In genomic region chr14:29807881-29808280, GRCm38 (mm10) we compare ENCODE assay signal across 29 mouse cellular contexts.
A peak's percentile ranks its signal among the peaks of the same experiment; 100 is the strongest.
DNase-seq lines count a peak whose midpoint lies in the region; ATAC-seq lines count a peak whose summit lies in the region.
"Had no signal": no experiment of that assay in that cellular context is flagged by ENCODE, and none has a peak within 500 bp of the region (broad histone marks: within the 10 kb centered on the region; RNA-seq: fewer than 3 reads in every experiment).

No protein-coding gene starts in this region.

- no peak for ATAC-seq in midbrain, embryonic 14.5 days (ENCODE audit: low FRiP score, low TSS enrichment)
- ATAC-seq in forebrain, embryonic 14.5 days = no peak
- ATAC-seq in cerebellum, adult (ENCODE audit: insufficient number of reproducible peaks, low FRiP score, low TSS enrichment) = no peak
- ATAC-seq: intestine, embryonic 15.5 days had no signal

- no peaks in the 10 kb centered on the region for H3K27me3 ChIP-seq in midbrain, embryonic 14.5 days (ENCODE audit: control insufficient read depth, insufficient read depth, low read length)
- H3K27me3 ChIP-seq in midbrain, embryonic 10.5 days (ENCODE audit: low read depth, poor library complexity, severe bottlenecking) = no peaks in the 10 kb centered on the region
- H3K27me3 ChIP-seq in forebrain, embryonic 10.5 days (ENCODE audit: poor library complexity, severe bottlenecking) = no peaks in the 10 kb centered on the region; the same call in 1 of the 2 replicates
- H3K27me3 ChIP-seq in forebrain, embryonic 14.5 days (replicated peaks; ENCODE audit: control insufficient read depth, insufficient read depth, low read length) = no peaks in the 10 kb centered on the region
- H3K27me3 ChIP-seq: embryonic facial prominence, embryonic 15.5 days; hindbrain, embryonic 15.5 days; intestine, embryonic 15.5 days; limb, embryonic 15.5 days; neural tube, embryonic 12.5 days had no signal

- no peak overlapping the region for H3K9ac ChIP-seq in midbrain, embryonic 14.5 days (replicated peaks; ENCODE audit: low read length)
- no peak overlapping the region for H3K9ac ChIP-seq in forebrain, embryonic 14.5 days (ENCODE audit: low read length)
- H3K9ac ChIP-seq: embryonic facial prominence, embryonic 15.5 days; hindbrain, embryonic 15.5 days; intestine, embryonic 15.5 days; limb, embryonic 15.5 days; liver, embryonic 14.5 days; neural tube, embryonic 12.5 days had no signal

- no peaks in the 10 kb centered on the region for H3K36me3 ChIP-seq in midbrain, embryonic 14.5 days (ENCODE audit: control insufficient read depth, insufficient read depth, low read length)
- H3K36me3 ChIP-seq in midbrain, embryonic 10.5 days = no peaks in the 10 kb centered on the region
- H3K36me3 ChIP-seq in forebrain, embryonic 10.5 days (replicated peaks) = no peaks in the 10 kb centered on the region
- no peaks in the 10 kb centered on the region for H3K36me3 ChIP-seq in forebrain, embryonic 14.5 days (ENCODE audit: control insufficient read depth, insufficient read depth, low read length)
- H3K36me3 ChIP-seq: embryonic facial prominence, embryonic 15.5 days; hindbrain, embryonic 10.5 days; hindbrain, embryonic 15.5 days; intestine, embryonic 15.5 days; limb, embryonic 10.5 days; limb, embryonic 15.5 days; neural tube, embryonic 12.5 days had no signal

- DNase-seq in midbrain, embryonic 14.5 days = peak; percentile 36
- no peak for DNase-seq in midbrain, embryonic 10.5 days (ENCODE audit: low spot score)
- DNase-seq in forebrain, embryonic 10.5 days (ENCODE audit: extremely low spot score, low spot score) = peak; percentile 29
- peak; percentile 54 for DNase-seq in forebrain, embryonic 14.5 days (ENCODE audit: low spot score)
- DNase-seq in testis, postnatal 14 days (ENCODE audit: low spot score) = no peak
- DNase-seq: adrenal gland, adult 8-10 months; B cell, adult 2 months; cerebellum, adult 11 months; cerebellum, adult 9-11 months; gastrocnemius, adult 2 months; gastrocnemius, postnatal 36 days; heart, adult 2 months; heart, postnatal 14 days; kidney, adult 2 months; kidney, postnatal 36 days; layer of hippocampus, postnatal 36 days; lung, adult 2 months; lung, postnatal 10 days had no signal

- peaks cover 4% of the 10 kb centered on the region; the same call in 1 of the 2 replicates for H3K9me3 ChIP-seq in midbrain, embryonic 14.5 days (ENCODE audit: control insufficient read depth, low read length)
- H3K9me3 ChIP-seq in midbrain, embryonic 10.5 days (replicated peaks) = no peaks in the 10 kb centered on the region
- no peaks in the 10 kb centered on the region for H3K9me3 ChIP-seq in forebrain, embryonic 10.5 days
- no peaks in the 10 kb centered on the region for H3K9me3 ChIP-seq in forebrain, embryonic 14.5 days (replicated peaks; ENCODE audit: control insufficient read depth, low read length)
- H3K9me3 ChIP-seq: embryonic facial prominence, embryonic 15.5 days; hindbrain, embryonic 10.5 days; hindbrain, embryonic 15.5 days; intestine, embryonic 15.5 days; limb, embryonic 10.5 days; limb, embryonic 15.5 days; neural tube, embryonic 12.5 days had no signal

- no peaks in the 10 kb centered on the region for H3K4me1 ChIP-seq in midbrain, embryonic 14.5 days (ENCODE audit: control insufficient read depth, insufficient read depth, low read length)
- peaks cover 7% of the 10 kb centered on the region; the same call in 1 of the 2 replicates for H3K4me1 ChIP-seq in midbrain, embryonic 10.5 days
- H3K4me1 ChIP-seq in forebrain, embryonic 10.5 days = peaks cover 7% of the 10 kb centered on the region; the same call in 1 of the 2 replicates
- H3K4me1 ChIP-seq in forebrain, embryonic 14.5 days (ENCODE audit: control insufficient read depth, insufficient read depth, low read length) = no peaks in the 10 kb centered on the region
- H3K4me1 ChIP-seq: embryonic facial prominence, embryonic 15.5 days; hindbrain, embryonic 15.5 days; intestine, embryonic 15.5 days; limb, embryonic 10.5 days; limb, embryonic 15.5 days; neural tube, embryonic 12.5 days had no signal

- no peak overlapping the region for H3K27ac ChIP-seq in midbrain, embryonic 14.5 days (replicated peaks; ENCODE audit: low read depth, low read length)
- H3K27ac ChIP-seq in midbrain, embryonic 10.5 days (replicated peaks) = no peak overlapping the region
- H3K27ac ChIP-seq in forebrain, embryonic 10.5 days = 0 out of 2 replicates have a peak overlapping the region, but pooled peaks have one; percentile 31
- no peak overlapping the region for H3K27ac ChIP-seq in forebrain, embryonic 14.5 days (ENCODE audit: low read depth, low read length)
- H3K27ac ChIP-seq: embryonic facial prominence, embryonic 15.5 days; gastrocnemius, adult 2 months; heart, adult 2 months; hindbrain, embryonic 10.5 days; hindbrain, embryonic 15.5 days; intestine, embryonic 15.5 days; limb, embryonic 10.5 days; limb, embryonic 15.5 days; liver, embryonic 14.5 days; macrophage; neural tube, embryonic 12.5 days had no signal

- 43% methylated on average over 9 of the region's 9 CpGs for WGBS in midbrain, embryonic 14.5 days
- WGBS in midbrain, embryonic 10.5 days = 44% methylated on average over 9 of the region's 9 CpGs
- 45% methylated on average over 9 of the region's 9 CpGs for WGBS in forebrain, embryonic 10.5 days
- WGBS in forebrain, embryonic 14.5 days = 18% methylated on average over 9 of the region's 9 CpGs

- H3K4me2 ChIP-seq in midbrain, embryonic 14.5 days (ENCODE audit: low read length) = no peak overlapping the region
- peak overlapping the region; percentile 30; the same call in 1 of the 2 replicates for H3K4me2 ChIP-seq in forebrain, embryonic 14.5 days (ENCODE audit: low read length)
- H3K4me2 ChIP-seq: embryonic facial prominence, embryonic 15.5 days; hindbrain, embryonic 15.5 days; intestine, embryonic 15.5 days; limb, embryonic 15.5 days; neural tube, embryonic 12.5 days had no signal

- H3K4me3 ChIP-seq in midbrain, embryonic 14.5 days (replicated peaks; ENCODE audit: low read depth, low read length) = no peak overlapping the region
- no peak overlapping the region for H3K4me3 ChIP-seq in midbrain, embryonic 10.5 days
- H3K4me3 ChIP-seq in forebrain, embryonic 10.5 days = no peak overlapping the region
- no peak overlapping the region for H3K4me3 ChIP-seq in forebrain, embryonic 14.5 days (ENCODE audit: low read depth, low read length)
- H3K4me3 ChIP-seq: embryonic facial prominence, embryonic 15.5 days; gastrocnemius, adult 2 months; heart, adult 2 months; hindbrain, embryonic 10.5 days; hindbrain, embryonic 15.5 days; intestine, embryonic 15.5 days; limb, embryonic 10.5 days; limb, embryonic 15.5 days; myocyte; neural tube, embryonic 12.5 days had no signal

Comparison
In these comparisons a context has a peak if more than half of its experiments do, and no peak if none do; other contexts are left out.
1. DNase-seq: peak in midbrain, embryonic 14.5 days (single experiment), forebrain, embryonic 10.5 days (single experiment) and forebrain, embryonic 14.5 days (single experiment); none in midbrain, embryonic 10.5 days (single experiment) and testis, postnatal 14 days (single experiment).